Mouse (Mus musculus): ENCODE results near the gene Nnat. TPM values are rescaled to one million over a fixed set of nuclear protein-coding genes. Genes with fewer than 3 reads are reported as not detected.
A peak's percentile ranks its signal among the peaks of the same experiment; 100 is the strongest.

The Nnat gene
- polyA plus RNA-seq, 1 experiment from 2014 or later = 1,932 TPM

- WGBS = 47% methylated on average over 9 of the region's 9 CpGs
- Histone ChIP-seq H3K4me3 (replicated peaks) (no peak overlapping the region), H3K27me3 (peaks cover 13% of the 10 kb centered on the region), H3K36me3 (no peaks in the 10 kb centered on the region), H3K4me2 (no peak overlapping the region), H3K9ac (replicated peaks) (no peak overlapping the region), H3K4me1 (replicated peaks) (peaks cover 6% of the 10 kb centered on the region), H3K27ac (no peak overlapping the region), H3K9me3 (no peaks in the 10 kb centered on the region)
- peak; percentile 49; the same call in 1 of the 2 replicates for ATAC-seq (ENCODE audit: insufficient number of reproducible peaks, insufficient read depth, low FRiP score, low TSS enrichment, low read depth)
These were observed 47.8 kb downstream of the Nnat start for GRCm38 (mm10) chr2:157607542-157608236.

GRCm38 (mm10) chr2:157611735-157612134, 51.9 kb downstream of the Nnat start:
- Histone ChIP-seq H3K27ac (no peak overlapping the region), H3K4me1 (replicated peaks) (peaks cover 12% of the 10 kb centered on the region)
- 64% methylated on average over 3 of the region's 3 CpGs for WGBS

More at GRCm38 (mm10) chr2:157611735-157612134, 51.9 kb downstream of the Nnat start:
- H3K9ac ChIP-seq (replicated peaks) = no peak overlapping the region
- H3K4me2 ChIP-seq = no peak overlapping the region
- no peaks in the 10 kb centered on the region for H3K9me3 ChIP-seq
- no peak for ATAC-seq (ENCODE audit: insufficient number of reproducible peaks, insufficient read depth, low FRiP score, low TSS enrichment, low read depth)
- no peak overlapping the region for H3K4me3 ChIP-seq (replicated peaks)
- H3K27me3 ChIP-seq = peaks cover 9% of the 10 kb centered on the region; the same call in 1 of the 2 replicates
- no peaks in the 10 kb centered on the region for H3K36me3 ChIP-seq

Small RNAs within 50 kb of the gene (microRNA-seq; reads per million reads assigned to microRNA genes)
- gene Gm23134 = 7.9 reads per million, percentile 22 among the genes with 10 or more reads in this experiment

Other genes starting within 250 kb of the Nnat start
- not detected in 2 replicates for gene Ghrh, start 212.6 kb upstream of the Nnat start, polyA plus RNA-seq (2016; fragmentation: Nextera tagmentation; extraction: Ambion mirVana)
- 77.7 and 79.4 TPM in 2 replicates for gene Manbal, start 192.5 kb upstream of the Nnat start, polyA plus RNA-seq (2016; fragmentation: Nextera tagmentation; extraction: Ambion mirVana)
- 30.3 and 35.3 TPM in 2 replicates for gene Src, start 141.6 kb upstream of the Nnat start, polyA plus RNA-seq (2016; fragmentation: Nextera tagmentation; extraction: Ambion mirVana)
- 68.7 and 69.3 TPM in 2 replicates for gene Blcap, start 11.2 kb downstream of the Nnat start, polyA plus RNA-seq (2016; fragmentation: Nextera tagmentation; extraction: Ambion mirVana)
- 76.6 and 79.3 TPM in 2 replicates for gene Ctnnbl1, start 177.3 kb downstream of the Nnat start, polyA plus RNA-seq (2016; fragmentation: Nextera tagmentation; extraction: Ambion mirVana)